24 mouse cellular contexts compared by ENCODE assay signal in genomic region chr4:55281486-55282096, GRCm38 (mm10).
DNase-seq lines count a peak whose midpoint lies in the region; ATAC-seq and TF ChIP-seq lines count a peak whose summit lies in the region.
"Had no signal": no experiment of that assay in that cellular context is flagged by ENCODE, and none has a peak within 500 bp of the region (broad histone marks: within the 10 kb centered on the region; RNA-seq: fewer than 3 reads in every experiment).

No protein-coding gene starts in this region.

- no peaks in the 10 kb centered on the region for H3K36me3 ChIP-seq in heart, embryonic 13.5 days
- H3K36me3 ChIP-seq in intestine, embryonic 14.5 days (ENCODE audit: control insufficient read depth, insufficient read depth, low read length) = no peaks in the 10 kb centered on the region
- no peaks in the 10 kb centered on the region for H3K36me3 ChIP-seq in intestine, postnatal 0 days (ENCODE audit: control insufficient read depth, insufficient read depth)
- H3K36me3 ChIP-seq in intestine, embryonic 15.5 days = no peaks in the 10 kb centered on the region
- H3K36me3 ChIP-seq: embryonic facial prominence, embryonic 15.5 days; forebrain, embryonic 10.5 days; G1E; hindbrain, embryonic 12.5 days had no signal

- peaks cover 27% of the 10 kb centered on the region for H3K4me1 ChIP-seq in heart, embryonic 13.5 days
- no peaks in the 10 kb centered on the region for H3K4me1 ChIP-seq in intestine, embryonic 14.5 days (replicated peaks; ENCODE audit: control insufficient read depth, insufficient read depth, low read length)
- no peaks in the 10 kb centered on the region for H3K4me1 ChIP-seq in intestine, postnatal 0 days (replicated peaks; ENCODE audit: control insufficient read depth, insufficient read depth, low read length)
- no peaks in the 10 kb centered on the region for H3K4me1 ChIP-seq in intestine, embryonic 15.5 days (replicated peaks)
- H3K4me1 ChIP-seq: embryonic facial prominence, embryonic 15.5 days had no signal

- H3K9me3 ChIP-seq in heart, embryonic 13.5 days = no peaks in the 10 kb centered on the region
- no peaks in the 10 kb centered on the region for H3K9me3 ChIP-seq in intestine, embryonic 14.5 days (ENCODE audit: control insufficient read depth, low read length)
- H3K9me3 ChIP-seq in intestine, postnatal 0 days (ENCODE audit: control insufficient read depth) = no peaks in the 10 kb centered on the region
- H3K9me3 ChIP-seq in intestine, embryonic 15.5 days = no peaks in the 10 kb centered on the region
- H3K9me3 ChIP-seq: embryonic facial prominence, embryonic 15.5 days; forebrain, embryonic 10.5 days; hindbrain, embryonic 12.5 days had no signal

- no peaks in the 10 kb centered on the region for H3K27me3 ChIP-seq in heart, embryonic 13.5 days (replicated peaks)
- H3K27me3 ChIP-seq in intestine, embryonic 14.5 days (replicated peaks; ENCODE audit: control insufficient read depth, insufficient read depth, low read length) = no peaks in the 10 kb centered on the region
- no peaks in the 10 kb centered on the region for H3K27me3 ChIP-seq in intestine, postnatal 0 days (replicated peaks; ENCODE audit: control insufficient read depth, insufficient read depth, low read length)
- H3K27me3 ChIP-seq in intestine, embryonic 15.5 days (replicated peaks) = no peaks in the 10 kb centered on the region
- H3K27me3 ChIP-seq: embryonic facial prominence, embryonic 15.5 days; hindbrain, embryonic 12.5 days had no signal

- H3K4me3 ChIP-seq in heart, embryonic 13.5 days = peak overlapping the region; percentile 29
- no peak overlapping the region for H3K4me3 ChIP-seq in intestine, embryonic 14.5 days (ENCODE audit: low read depth, low read length)
- no peak overlapping the region for H3K4me3 ChIP-seq in intestine, postnatal 0 days (ENCODE audit: low read depth, low read length)
- no peak overlapping the region for H3K4me3 ChIP-seq in intestine, embryonic 15.5 days (replicated peaks)
- H3K4me3 ChIP-seq: embryonic facial prominence, embryonic 15.5 days; erythroblast, embryonic 14.5 days; forebrain, embryonic 10.5 days; gastrocnemius, adult 2 months; hindbrain, embryonic 12.5 days had no signal

- ATAC-seq in heart, embryonic 13.5 days (ENCODE audit: extremely low read depth, insufficient number of reproducible peaks, low FRiP score, low TSS enrichment) = no peak
- ATAC-seq in intestine, embryonic 14.5 days (replicated peaks; ENCODE audit: low FRiP score, low TSS enrichment, low read depth) = peak; percentile 36; the same call in 1 of the 2 replicates
- ATAC-seq in intestine, postnatal 0 days = no peak
- peak; percentile 66 for ATAC-seq in intestine, embryonic 15.5 days
- ATAC-seq in megakaryocyte, adult 5-6 weeks (ENCODE audit: poor library complexity, severe bottlenecking) = no peak
- ATAC-seq: activated CD4-positive, CD25-positive, alpha-beta regulatory T cell, adult 4 months; forebrain, embryonic 14.5 days; hindbrain, embryonic 16.5 days; inflammation-experienced regulatory T-cells, adult 6 months had no signal

- no peak for TF ChIP-seq CTCF in intestine, postnatal 0 days (IDR thresholded peaks at IDR 0.05; ENCODE audit: low read depth)

- H3K4me2 ChIP-seq in heart, embryonic 13.5 days = peak overlapping the region; percentile 57
- no peak overlapping the region for H3K4me2 ChIP-seq in intestine, embryonic 14.5 days (ENCODE audit: low read length)
- no peak overlapping the region for H3K4me2 ChIP-seq in intestine, postnatal 0 days (replicated peaks; ENCODE audit: low read depth)
- H3K4me2 ChIP-seq in intestine, embryonic 15.5 days (replicated peaks) = no peak overlapping the region
- H3K4me2 ChIP-seq: embryonic facial prominence, embryonic 15.5 days; hindbrain, embryonic 12.5 days had no signal

- WGBS in heart, embryonic 13.5 days = 32% methylated on average over 14 of the region's 14 CpGs
- 56% methylated on average over 14 of the region's 14 CpGs for WGBS in intestine, embryonic 14.5 days
- WGBS in intestine, postnatal 0 days = 62% methylated on average over 14 of the region's 14 CpGs
- 59% methylated on average over 14 of the region's 14 CpGs for WGBS in intestine, embryonic 15.5 days

- H3K27ac ChIP-seq in heart, embryonic 13.5 days (replicated peaks) = no peak overlapping the region
- H3K27ac ChIP-seq in intestine, embryonic 14.5 days (ENCODE audit: low read depth) = no peak overlapping the region
- H3K27ac ChIP-seq in intestine, postnatal 0 days (ENCODE audit: low read depth, low read length) = no peak overlapping the region
- no peak overlapping the region for H3K27ac ChIP-seq in intestine, embryonic 15.5 days
- H3K27ac ChIP-seq: embryonic facial prominence, embryonic 15.5 days; forebrain, embryonic 10.5 days; gastrocnemius, adult 2 months; hindbrain, embryonic 12.5 days had no signal

- DNase-seq in heart, adult 8-10 months (ENCODE audit: low spot score) = no peak
- peak; percentile 55 for DNase-seq in intestine, embryonic 14.5 days (ENCODE audit: low spot score)
- peak; percentile 10 for DNase-seq in MN1 (ENCODE audit: low spot score)
- no peak for DNase-seq in cerebellum, adult 9-10 months
- DNase-seq: adrenal gland, postnatal 25 days; cerebellum, adult 2 months; cerebellum, postnatal 14 days; embryo, embryonic 11 days; gastrocnemius, adult 2 months; gastrocnemius, postnatal 25 days; kidney, adult 9 months had no signal

- H3K9ac ChIP-seq in heart, embryonic 13.5 days = peak overlapping the region; percentile 50; the same call in 1 of the 2 replicates
- no peak overlapping the region for H3K9ac ChIP-seq in intestine, embryonic 14.5 days (ENCODE audit: low read length)
- no peak overlapping the region for H3K9ac ChIP-seq in intestine, postnatal 0 days (ENCODE audit: low read depth, low read length)
- no peak overlapping the region for H3K9ac ChIP-seq in intestine, embryonic 15.5 days
- H3K9ac ChIP-seq: embryonic facial prominence, embryonic 15.5 days; hindbrain, embryonic 12.5 days had no signal

Comparison
In these comparisons a context has a peak if more than half of its experiments do, and no peak if none do; other contexts are left out.
1. ATAC-seq: peak in intestine, embryonic 14.5 days (single experiment) and intestine, embryonic 15.5 days (single experiment); none in heart, embryonic 13.5 days (single experiment), intestine, postnatal 0 days (single experiment) and megakaryocyte, adult 5-6 weeks (single experiment).
2. DNase-seq: peak in intestine, embryonic 14.5 days (single experiment) and MN1 (single experiment); none in heart, adult 8-10 months (single experiment) and cerebellum, adult 9-10 months (single experiment).